Mouse (Mus musculus) lung, postnatal 0 days (tissue): ENCODE measurements around the gene Wif1.

ENCODE experiments used
- CTCF ChIP-seq: IDR thresholded peaks from 2 replicates; pipeline ENCODE4 v1.5.1; 2016; ENCODE audit warnings: antibody characterized with exemption, mild to moderate bottlenecking
- EP300 ChIP-seq: IDR thresholded peaks from 2 replicates; pipeline ENCODE4 v1.6.1; 2016; ENCODE audit warnings: antibody characterized with exemption, mild to moderate bottlenecking, control low read depth

DNA sequence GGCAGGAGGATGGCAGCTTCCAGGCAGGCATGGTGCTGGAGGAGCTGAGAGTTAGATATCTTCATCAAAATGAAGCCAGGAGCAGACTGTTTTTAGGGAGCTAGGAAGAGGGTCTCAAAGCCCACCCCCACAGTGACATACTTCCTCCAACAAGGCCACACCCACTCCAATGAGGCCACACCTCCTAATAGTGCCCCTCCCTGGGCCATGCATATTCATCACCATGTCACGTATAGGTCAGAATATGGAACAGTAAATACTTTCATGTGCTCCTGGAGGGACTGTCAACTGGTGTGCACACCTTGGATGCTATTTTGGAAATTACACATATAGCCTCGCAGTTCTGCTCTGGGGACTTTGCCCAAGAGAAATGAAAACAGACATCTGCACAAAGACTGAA, 31.6 kb upstream of the Wif1 start:
- TF ChIP-seq EP300 (no peak), CTCF (no peak)
